Comparison of ENCODE assay signal across 8 mouse cellular contexts in genomic region chr11:100295308-100295707, GRCm38 (mm10). TPM values are rescaled to one million over a fixed set of nuclear protein-coding genes. Genes with fewer than 3 reads are reported as not detected.
DNase-seq lines count a peak whose midpoint lies in the region; ATAC-seq lines count a peak whose summit lies in the region.

No protein-coding gene starts in this region.

- no peaks in the 10 kb centered on the region for H3K9me3 ChIP-seq in limb, embryonic 11.5 days (ENCODE audit: control insufficient read depth, low read length)

- intact Hi-C loops in gastrocnemius, postnatal 36 days (cut with DNase I), result loop anchor here (5.0 kb wide), 1 partner anchor 128 kb away; no protein-coding TSS in a partner anchor

- H3K4me1 ChIP-seq in limb, embryonic 11.5 days (ENCODE audit: control insufficient read depth, insufficient read depth, low read length), result no peaks in the 10 kb centered on the region

- WGBS in limb, embryonic 11.5 days, result 7% methylated on average over 10 of the region's 10 CpGs

- ATAC-seq in limb, embryonic 11.5 days (ENCODE audit: insufficient number of reproducible peaks, low FRiP score, low TSS enrichment, low read depth), result no peak
- ATAC-seq in monocyte, adult 5-6 weeks (replicated peaks; ENCODE audit: insufficient number of reproducible peaks, low FRiP score, low TSS enrichment, poor library complexity, severe bottlenecking), result peak; percentile 79

- H3K27ac ChIP-seq in limb, embryonic 11.5 days (replicated peaks; ENCODE audit: low read depth, low read length), result no peak overlapping the region

- H3K4me3 ChIP-seq in limb, embryonic 11.5 days (ENCODE audit: low read depth, low read length), result no peak overlapping the region

- peak; percentile 79 to 89 for DNase-seq in left cerebral cortex, adult 18-20 months (ENCODE audit: low spot score in 2 of 2)
- no peak for DNase-seq in left cerebral cortex, adult 11 months (ENCODE audit: low spot score)
- peak; percentile 95 for DNase-seq in embryo, embryonic 10 days (ENCODE audit: low spot score)
- peak; percentile 68 to 72 for DNase-seq in gastrocnemius, postnatal 36 days
- peak; percentile 49 for DNase-seq in kidney, adult 11 months
- peak; percentile 96 for DNase-seq in limb, embryonic 11.5 days (ENCODE audit: low spot score)
- peak; percentile 55 to 77 for DNase-seq in spleen, postnatal 14 days (ENCODE audit: low spot score in 2 of 2)

- H3K4me2 ChIP-seq in limb, embryonic 11.5 days (ENCODE audit: low read depth, severe bottlenecking), result no peak overlapping the region

- no peaks in the 10 kb centered on the region for H3K36me3 ChIP-seq in limb, embryonic 11.5 days (ENCODE audit: control insufficient read depth, insufficient read depth, low read length)

- H3K9ac ChIP-seq in limb, embryonic 11.5 days (ENCODE audit: low read length), result no peak overlapping the region

- H3K27me3 ChIP-seq in limb, embryonic 11.5 days (ENCODE audit: control insufficient read depth, insufficient read depth, low read length), result no peaks in the 10 kb centered on the region

RNA-seq across cellular contexts. Expression of gene Eif1, which starts 24.4 kb away (rescaled TPM):
- 100 to 1,000 TPM; 831 to 849 TPM for total RNA-seq in left cerebral cortex, adult 18-20 months (2021)
- 1,000 to 10,000 TPM in 1 of 2 experiments, 100 to 1,000 TPM in 1; 947 to 1,138 TPM for total RNA-seq in gastrocnemius, postnatal 36 days (2021)
- 1,608 and 1,642 TPM in 2 replicates for polyA plus RNA-seq in limb, embryonic 11.5 days (2014; fragmentation: Nextera tagmentation; extraction: Ambion mirVana)
- total RNA-seq in monocyte, adult 5-6 weeks (2017), result 374 to 712 TPM (median 492 TPM) in 3 replicates

RNA-seq across cellular contexts. Expression of gene Krt42, which starts 25.6 kb away (rescaled TPM):
- under 1 TPM in 1 of 2 experiments, not detected in 1; 0.35 TPM for total RNA-seq in left cerebral cortex, adult 18-20 months (2021)
- total RNA-seq in gastrocnemius, postnatal 36 days (2021), result not detected
- polyA plus RNA-seq in limb, embryonic 11.5 days (2014; fragmentation: Nextera tagmentation; extraction: Ambion mirVana), result 0.09 and 0.26 TPM in 2 replicates
- not detected in 3 replicates for total RNA-seq in monocyte, adult 5-6 weeks (2017)

RNA-seq across cellular contexts. Expression of gene Krt17, which starts 34.5 kb away (rescaled TPM):
- total RNA-seq in left cerebral cortex, adult 18-20 months (2021), result under 1 TPM in 1 of 2 experiments, not detected in 1; 0.28 TPM
- total RNA-seq in gastrocnemius, postnatal 36 days (2021), result under 1 TPM in 1 of 2 experiments, not detected in 1; 0.82 TPM
- polyA plus RNA-seq in limb, embryonic 11.5 days (2014; fragmentation: Nextera tagmentation; extraction: Ambion mirVana), result 11.2 and 11.6 TPM in 2 replicates
- total RNA-seq in monocyte, adult 5-6 weeks (2017), result not detected in 3 replicates

RNA-seq across cellular contexts. Expression of gene Gast, which starts 38.9 kb away (rescaled TPM):
- total RNA-seq in left cerebral cortex, adult 18-20 months (2021), result not detected
- not detected for total RNA-seq in gastrocnemius, postnatal 36 days (2021)
- not detected in 2 replicates for polyA plus RNA-seq in limb, embryonic 11.5 days (2014; fragmentation: Nextera tagmentation; extraction: Ambion mirVana)
- not detected in 3 replicates for total RNA-seq in monocyte, adult 5-6 weeks (2017)

RNA-seq across cellular contexts. Expression of gene Krt16, which starts 46.6 kb away (rescaled TPM):
- not detected for total RNA-seq in left cerebral cortex, adult 18-20 months (2021)
- not detected for total RNA-seq in gastrocnemius, postnatal 36 days (2021)
- not detected in 2 replicates for polyA plus RNA-seq in limb, embryonic 11.5 days (2014; fragmentation: Nextera tagmentation; extraction: Ambion mirVana)
- total RNA-seq in monocyte, adult 5-6 weeks (2017), result not detected in 3 replicates
